Mouse (Mus musculus): ENCODE data around the gene Vps8. TPM values are rescaled to one million over a fixed set of nuclear protein-coding genes. Genes with fewer than 3 reads are reported as not detected.
A peak's percentile ranks its signal among the peaks of the same experiment; 100 is the strongest.

The Vps8 gene
- polyA plus RNA-seq, 1 experiment from 2014 or later = 14.5 TPM

GRCm38 (mm10) chr16:21689141-21689540 is 266.2 kb downstream of the Vps8 start:
- Histone ChIP-seq H3K9ac (no peak overlapping the region), H3K4me2 (no peak overlapping the region), H3K27ac (no peak overlapping the region), H3K4me1 (peaks cover 20% of the 10 kb centered on the region), H3K27me3 (no peaks in the 10 kb centered on the region), H3K36me3 (peaks cover 21% of the 10 kb centered on the region; the same call in 1 of the 2 replicates), H3K9me3 (no peaks in the 10 kb centered on the region), H3K4me3 (no peak overlapping the region)
- ATAC-seq (ENCODE audit: insufficient number of reproducible peaks, low FRiP score, low TSS enrichment, low read depth) = no peak
- 91% methylated on average over 5 of the region's 5 CpGs for WGBS

GRCm38 (mm10) chr16:21690216-21690755 is 267.4 kb downstream of the Vps8 start:
- Histone ChIP-seq H3K36me3 (peaks cover 19% of the 10 kb centered on the region; the same call in 1 of the 2 replicates), H3K9ac (no peak overlapping the region), H3K4me3 (no peak overlapping the region), H3K4me2 (no peak overlapping the region), H3K9me3 (no peaks in the 10 kb centered on the region), H3K27ac (no peak overlapping the region), H3K4me1 (peaks cover 24% of the 10 kb centered on the region), H3K27me3 (no peaks in the 10 kb centered on the region)
- no peak for ATAC-seq (ENCODE audit: insufficient number of reproducible peaks, low FRiP score, low TSS enrichment, low read depth)
- 57% methylated on average over 5 of the region's 5 CpGs for WGBS

- Histone ChIP-seq H3K27ac (peak overlapping the region; percentile 92), H3K9ac (peak overlapping the region; percentile 95)
- WGBS = under 1% methylated on average over 45 of the region's 45 CpGs
Observed at GRCm38 (mm10) chr16:21693981-21694462, 271.1 kb downstream of the Vps8 start.

More at GRCm38 (mm10) chr16:21693981-21694462, 271.1 kb downstream of the Vps8 start:
- peak overlapping the region; percentile 84 for H3K4me3 ChIP-seq
- ATAC-seq (ENCODE audit: insufficient number of reproducible peaks, low FRiP score, low TSS enrichment, low read depth) = peak; percentile 56
- H3K9me3 ChIP-seq = no peaks in the 10 kb centered on the region
- H3K36me3 ChIP-seq = no peaks in the 10 kb centered on the region
- peak overlapping the region; percentile 84 for H3K4me2 ChIP-seq
- no peaks in the 10 kb centered on the region for H3K27me3 ChIP-seq
- peaks cover 27% of the 10 kb centered on the region for H3K4me1 ChIP-seq

Other genes with a start within 250 kb of the Vps8 start
- 33.0 and 43.8 TPM in 2 replicates for gene Ephb3, start 218.4 kb upstream of the Vps8 start, polyA plus RNA-seq (2015; fragmentation: Nextera tagmentation; extraction: Ambion mirVana)